Mouse (Mus musculus): ENCODE measurements at regions not wholly inside any gene's neighbourhood (a gene's known extent, or its start where the extent isn't known, plus 50 kb on each side); places are given as distances from the start of the nearest gene placed in this dataset.
"Not testable (repeated sequence)": the region's sequence is repeated elsewhere in the genome, so short reads cannot be mapped to it uniquely, and the experiment has no call there.

DNA sequence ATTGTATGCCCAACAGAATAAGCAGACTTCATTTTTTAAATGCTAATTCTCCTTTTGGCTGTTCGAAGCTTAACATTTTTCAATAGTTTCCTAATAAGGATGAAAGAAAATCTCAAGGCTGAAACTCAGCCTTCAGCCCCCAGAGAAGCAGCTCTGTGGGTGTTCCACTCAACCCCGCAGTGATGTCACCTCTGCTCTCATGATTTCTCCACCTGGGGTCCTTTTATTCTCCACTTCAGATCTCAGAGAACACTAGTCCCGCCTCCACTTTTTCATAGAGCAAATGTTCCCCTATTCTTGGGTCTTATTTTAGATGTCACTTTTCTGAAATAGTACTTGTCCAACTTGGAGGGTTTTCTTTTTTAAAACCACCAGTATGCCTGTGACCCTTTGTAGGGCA lies 567.3 kb downstream of the Cntn3 start:
- no peak for DNase-seq (ENCODE audit: low spot score in 2 of 2)

DNA sequence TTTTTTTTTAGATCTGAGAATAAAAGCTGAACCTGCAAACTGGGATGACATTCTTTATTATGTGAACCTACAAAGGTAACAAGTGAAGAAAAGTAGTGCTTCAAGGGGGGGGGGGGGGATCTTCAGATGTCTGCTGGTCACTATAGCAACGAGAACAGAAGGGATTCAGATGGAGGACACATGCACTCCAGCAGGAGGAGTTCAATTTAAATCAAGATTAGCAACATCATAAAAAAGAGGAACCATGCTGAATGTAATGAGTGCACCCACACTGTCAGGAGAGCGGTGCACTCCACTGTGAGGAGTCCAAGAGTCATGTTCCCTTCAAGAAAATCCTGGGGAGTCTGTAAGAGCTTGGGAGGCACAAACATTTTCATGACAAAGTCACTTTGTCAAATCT lies 574.7 kb downstream of the Cntn3 start:
- peak in 1 of 2 experiments; percentile 18 for DNase-seq (ENCODE audit: low spot score in 2 of 2)

DNA sequence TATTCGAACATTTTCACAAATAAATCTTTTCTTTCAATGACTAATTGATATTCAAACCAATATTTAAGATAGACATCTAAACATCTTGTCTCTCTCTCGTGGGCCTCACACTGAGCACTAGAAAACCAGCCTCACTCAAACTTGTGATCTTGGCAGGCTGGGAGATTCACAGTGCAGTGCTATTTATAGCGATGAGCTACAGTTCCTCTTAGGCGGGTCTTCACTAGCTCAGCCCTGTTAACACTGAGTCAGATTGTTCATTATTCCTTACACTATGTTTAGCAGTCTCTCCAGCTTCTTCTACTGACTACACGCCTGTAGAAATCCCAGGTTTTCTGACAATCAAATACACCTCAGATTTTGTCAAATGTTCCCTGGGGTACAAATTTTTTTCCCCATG lies 575.3 kb downstream of the Cntn3 start:
- DNase-seq (ENCODE audit: low spot score in 2 of 2): no peak

DNA sequence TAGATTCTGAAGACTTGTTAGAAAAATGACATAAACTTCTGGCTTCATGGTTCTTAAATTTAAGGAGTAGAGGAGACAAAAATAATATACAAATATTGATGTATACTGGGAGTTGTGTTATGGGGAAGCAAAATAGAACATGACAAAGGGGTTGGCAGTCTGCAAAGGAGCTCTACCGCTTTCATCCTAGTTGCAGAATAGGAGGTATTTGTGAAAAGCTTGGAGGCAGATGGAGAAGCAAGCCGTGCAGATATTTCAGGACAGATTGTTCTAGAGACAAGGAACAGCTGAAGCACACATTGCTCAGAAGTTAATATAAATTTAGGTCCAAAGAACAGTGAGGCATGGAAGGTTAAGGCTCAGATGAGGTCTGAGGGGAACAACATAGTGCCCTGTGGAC lies 580.1 kb downstream of the Cntn3 start:
- DNase-seq (ENCODE audit: low spot score in 2 of 2): peak; percentile 14 to 33

DNA sequence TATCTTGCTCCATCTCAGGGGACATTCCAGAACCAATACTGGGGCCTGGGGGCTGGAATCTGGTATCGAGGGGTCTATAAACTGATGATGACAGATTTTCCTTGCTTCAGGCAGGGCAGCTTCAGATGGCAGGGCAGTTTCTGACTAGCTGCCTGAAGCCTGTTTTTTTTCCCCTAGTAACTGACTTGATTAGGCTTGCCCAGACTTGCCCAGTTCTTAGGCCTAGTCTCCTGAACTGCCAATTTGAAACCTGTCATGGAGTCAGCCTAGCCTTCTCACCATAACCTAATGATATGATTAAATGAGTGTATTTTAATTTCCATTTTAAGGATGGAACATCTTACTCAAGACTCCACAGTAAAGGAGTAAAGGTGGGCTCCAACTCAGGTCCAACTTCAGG lies 591.2 kb downstream of the Cntn3 start:
- DNase-seq (ENCODE audit: low spot score in 2 of 2): no peak

DNA sequence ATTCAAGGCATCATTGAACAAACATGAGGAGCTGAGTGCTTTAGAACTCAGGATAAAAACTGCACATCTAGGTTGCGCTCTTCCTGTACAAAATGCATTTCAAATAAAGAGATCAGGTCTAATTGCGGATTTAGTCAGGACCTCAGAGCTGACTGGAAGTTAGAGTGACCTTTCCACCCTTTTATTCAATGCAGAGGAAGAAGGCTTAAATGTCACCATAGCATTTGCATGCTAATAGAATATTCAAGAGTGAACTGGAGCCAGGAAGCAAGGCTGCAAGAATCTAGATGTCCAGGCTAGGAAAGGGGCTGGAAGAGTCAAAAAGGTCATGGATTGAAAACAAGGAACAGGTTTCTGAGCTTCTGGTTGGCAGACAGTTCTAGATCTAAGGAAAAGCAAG lies 593.7 kb downstream of the Cntn3 start:
- DNase-seq (ENCODE audit: low spot score in 2 of 2): no peak

DNA sequence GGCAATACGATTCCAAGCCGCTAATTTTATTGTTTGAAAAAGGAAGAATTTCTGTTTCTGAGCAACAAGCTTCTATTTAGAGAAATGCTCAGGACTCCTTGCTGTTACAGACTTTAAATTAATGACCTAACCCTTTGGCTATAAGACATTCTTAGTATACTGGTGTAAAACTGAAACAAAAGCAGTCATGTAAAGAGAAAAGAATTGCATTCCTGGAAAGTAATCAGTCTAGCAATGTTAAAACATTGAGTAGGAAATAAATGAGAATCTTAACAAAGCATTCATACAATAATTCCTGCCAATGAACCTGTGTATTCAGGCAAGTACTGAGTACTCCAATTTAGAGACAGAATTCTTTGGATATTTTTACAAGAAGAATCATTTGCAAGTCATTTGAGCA lies 587.2 kb upstream of the Pdzrn3 start:
- DNase-seq (ENCODE audit: low spot score in 2 of 2): no peak

DNA sequence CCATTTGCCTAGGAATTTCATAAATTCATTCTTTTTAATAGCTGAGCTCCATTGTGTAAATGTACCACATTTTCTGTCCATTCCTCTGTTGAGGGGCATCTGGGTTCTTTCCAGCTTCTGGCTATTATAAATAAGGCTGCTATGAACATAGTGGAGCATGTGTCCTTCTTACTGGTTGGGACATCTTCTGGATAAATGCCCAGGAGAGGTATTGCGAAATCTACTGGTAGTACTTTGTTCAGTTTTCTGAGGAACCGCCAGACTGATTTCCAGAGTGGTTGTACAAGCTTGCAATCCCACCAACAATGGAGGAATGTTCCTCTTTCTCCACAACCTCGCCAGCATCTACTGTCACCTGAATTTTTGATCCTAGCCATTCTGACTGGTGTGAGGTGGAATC lies 583.8 kb upstream of the Pdzrn3 start:
- not testable (repeated sequence) for DNase-seq (ENCODE audit: low spot score in 2 of 2)

DNA sequence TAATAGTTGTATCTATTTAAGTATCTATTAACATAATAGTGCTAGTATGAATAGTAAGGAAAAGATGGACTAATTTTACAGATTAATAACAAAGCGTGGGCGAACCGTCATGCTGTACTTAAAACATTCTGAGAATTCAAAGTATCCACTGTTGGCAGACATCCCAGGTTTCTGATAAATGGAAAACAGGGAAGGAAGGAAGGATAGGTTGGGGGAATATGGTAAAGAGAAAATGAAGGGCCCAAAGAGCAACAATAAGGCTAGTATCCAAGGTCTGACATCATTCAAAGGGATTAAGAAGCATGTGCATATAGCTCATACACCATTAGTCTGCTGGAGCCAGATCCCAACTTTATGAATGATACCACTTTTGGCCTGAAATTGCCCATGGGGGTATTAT lies 572.0 kb upstream of the Pdzrn3 start:
- DNase-seq (ENCODE audit: low spot score in 2 of 2): no peak

DNA sequence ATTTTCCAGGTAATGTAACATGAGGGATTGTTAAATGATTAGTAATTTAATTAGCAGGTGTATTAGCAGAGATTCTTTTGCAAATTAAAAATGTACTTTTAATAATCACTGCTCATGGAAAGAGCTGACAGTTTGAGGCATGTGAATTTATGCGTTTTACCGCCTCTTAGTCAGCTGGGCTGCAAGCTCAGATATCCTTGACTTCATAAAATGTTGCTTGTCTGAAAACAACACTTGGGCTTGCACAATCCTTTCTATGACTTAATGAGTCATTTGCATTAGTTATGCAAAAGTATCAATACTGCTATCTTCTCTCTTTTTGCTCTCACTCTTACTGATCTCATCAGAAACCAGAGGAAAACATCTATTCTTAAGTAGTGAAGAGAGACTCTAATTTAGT lies 571.3 kb upstream of the Pdzrn3 start:
- no peak for DNase-seq (ENCODE audit: low spot score in 2 of 2)

DNA sequence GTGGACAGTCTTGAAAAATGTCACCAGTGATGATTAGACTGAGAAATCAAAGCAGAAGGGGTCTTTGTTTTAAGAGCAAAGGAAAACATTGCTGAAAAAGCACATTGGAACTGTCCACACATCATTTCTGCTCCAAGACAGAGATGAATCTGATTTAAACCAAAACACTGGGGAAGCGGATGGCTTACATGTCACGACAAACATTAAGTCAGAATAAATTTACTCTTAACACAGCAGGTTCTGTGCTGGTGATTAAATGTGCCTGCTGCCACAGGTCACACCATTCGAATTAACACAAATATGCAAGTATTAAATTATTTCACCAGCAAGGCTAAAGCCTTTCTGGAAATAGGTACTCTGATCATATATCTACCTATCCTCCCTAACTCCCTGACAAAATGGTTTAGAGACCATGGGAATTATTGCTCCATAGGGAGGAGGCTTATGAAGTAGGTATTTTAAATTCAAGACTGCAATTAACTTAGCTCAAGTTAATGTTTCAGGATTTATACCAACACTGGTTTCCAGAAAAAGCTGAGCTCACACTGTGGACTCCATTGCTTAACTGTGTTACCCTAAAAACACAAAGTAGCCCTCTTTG lies 562.7 kb upstream of the Pdzrn3 start:
- no peak for DNase-seq (ENCODE audit: low spot score in 2 of 2)

DNA sequence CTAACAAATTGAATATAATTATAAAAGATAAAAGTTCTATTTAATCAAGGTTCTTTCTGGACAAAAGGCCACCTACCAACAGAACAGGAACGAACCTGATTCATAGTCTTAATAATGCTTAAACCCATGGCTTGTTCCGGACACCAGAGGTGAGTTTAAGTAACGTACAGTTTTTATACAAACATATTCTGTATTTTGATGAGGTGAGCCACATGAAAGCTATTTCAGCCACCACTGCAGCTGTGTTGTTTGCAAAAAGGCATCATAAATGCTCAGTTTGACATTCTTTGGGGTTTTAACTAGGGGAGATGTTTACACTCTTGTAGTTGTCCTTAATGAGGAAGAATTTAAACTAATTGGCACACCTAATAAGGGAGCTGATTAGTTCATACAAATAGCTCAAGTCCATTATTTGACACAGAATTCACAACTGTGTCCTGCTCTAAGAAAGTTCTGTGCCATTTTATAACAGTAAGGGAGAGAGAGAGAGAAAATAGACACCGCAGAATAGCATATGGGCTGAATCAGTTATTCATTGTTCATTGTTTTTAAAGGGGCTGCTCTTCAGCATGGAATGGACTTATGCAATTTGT lies 560.8 kb upstream of the Pdzrn3 start:
- DNase-seq (ENCODE audit: low spot score in 2 of 2): no peak

DNA sequence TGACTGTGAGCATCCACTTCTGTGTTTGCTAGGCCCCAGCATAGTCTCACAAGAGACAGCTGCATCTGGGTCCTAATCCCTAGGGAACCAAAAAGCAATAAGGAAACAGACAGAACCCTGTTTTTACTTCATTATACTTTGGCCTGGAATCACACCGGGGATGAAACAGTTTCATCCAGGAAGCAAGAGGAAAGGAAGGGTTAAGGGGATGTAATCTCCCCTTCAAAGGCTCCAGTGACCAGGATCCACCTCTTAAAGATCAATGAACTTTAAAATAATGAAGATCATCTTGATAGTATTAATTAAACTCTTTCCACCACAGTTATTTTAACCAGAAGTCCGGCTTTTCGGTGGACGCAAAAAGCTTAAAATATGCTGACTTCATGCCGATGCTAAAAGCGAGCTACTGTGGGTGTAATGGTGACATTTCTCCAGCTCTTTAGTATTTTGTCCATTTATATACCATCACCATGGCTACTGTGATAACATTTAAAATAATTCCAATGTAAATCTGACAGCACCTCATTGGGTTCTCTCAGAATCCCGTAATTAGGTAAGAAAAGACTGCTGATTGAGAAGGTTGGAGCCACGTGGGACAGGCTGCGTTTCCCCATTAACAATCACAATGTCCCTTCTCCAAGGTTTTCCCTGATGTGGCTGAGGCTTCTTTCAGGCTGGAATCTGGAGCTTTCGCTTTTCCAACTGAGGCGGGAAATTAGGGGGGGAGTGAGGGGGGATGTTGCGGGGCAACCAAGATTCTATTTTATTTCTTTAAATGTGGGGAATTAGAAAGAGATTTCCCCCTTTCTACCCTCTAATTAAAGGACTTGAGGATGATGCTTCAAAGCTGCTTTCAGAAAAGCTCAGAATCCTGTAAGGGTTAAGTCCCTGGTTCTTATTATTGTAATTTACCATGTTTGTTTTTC lies 560.0 kb upstream of the Pdzrn3 start:
- peak in 1 of 2 experiments; percentile 13 for DNase-seq (ENCODE audit: low spot score in 2 of 2)

DNA sequence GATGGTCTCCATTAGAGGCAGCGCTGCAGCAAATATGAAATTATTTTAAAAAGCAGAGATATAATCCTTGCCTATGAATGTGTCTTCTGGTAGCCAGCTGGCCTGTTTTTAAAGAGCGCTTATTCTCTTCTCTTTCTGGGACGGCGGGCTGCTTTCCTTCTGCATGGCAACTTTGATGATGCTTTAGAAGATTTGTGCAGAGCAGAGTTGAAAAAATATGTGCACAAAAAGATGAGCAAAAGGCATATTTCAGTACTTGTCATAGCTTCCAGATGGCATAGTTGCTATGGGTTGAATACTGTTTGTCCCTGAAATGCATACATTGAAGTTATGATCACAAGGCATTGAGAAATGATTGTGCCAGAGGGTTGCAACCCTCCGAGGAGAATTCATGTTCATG lies 554.1 kb upstream of the Pdzrn3 start:
- no peak for DNase-seq (ENCODE audit: low spot score in 2 of 2)

DNA sequence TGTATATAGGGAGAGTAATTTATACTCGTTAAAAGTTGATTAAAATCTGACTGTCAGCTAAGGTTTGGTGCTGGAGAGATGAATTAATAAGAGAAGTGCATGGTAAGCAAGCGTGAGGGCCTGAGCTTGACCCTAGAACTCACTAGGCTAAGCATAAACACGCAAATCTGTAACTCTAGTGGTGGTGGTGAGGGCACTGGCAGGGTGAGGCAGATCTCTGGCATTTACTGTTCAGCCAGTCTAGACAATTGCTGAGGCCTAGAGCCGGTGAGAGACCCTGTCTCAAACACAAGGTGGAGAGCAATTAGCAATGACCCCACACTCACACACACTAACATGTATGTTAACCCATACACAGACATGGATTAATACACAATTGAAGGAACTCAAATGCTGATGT lies 544.0 kb upstream of the Pdzrn3 start:
- no peak for DNase-seq (ENCODE audit: low spot score in 2 of 2)

DNA sequence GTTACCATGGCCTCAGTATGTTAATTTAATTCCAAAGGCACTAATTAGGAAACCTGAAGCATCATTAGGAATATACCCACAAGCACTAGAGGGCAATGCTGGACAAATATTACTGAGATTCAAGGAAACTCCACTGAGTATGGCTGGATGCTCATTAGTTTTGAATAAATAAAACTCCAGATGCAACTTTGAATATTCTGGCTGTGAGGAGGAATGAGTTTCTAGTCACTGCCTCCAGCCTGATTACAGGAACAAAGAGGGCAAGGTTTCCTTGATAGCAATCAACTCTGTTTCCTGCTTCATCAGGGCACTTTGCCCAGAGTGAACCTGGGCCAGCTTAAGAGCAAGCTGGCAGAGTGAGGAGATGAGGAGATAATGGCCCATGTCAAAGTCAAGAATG lies 543.5 kb upstream of the Pdzrn3 start:
- DNase-seq (ENCODE audit: low spot score in 2 of 2): no peak

DNA sequence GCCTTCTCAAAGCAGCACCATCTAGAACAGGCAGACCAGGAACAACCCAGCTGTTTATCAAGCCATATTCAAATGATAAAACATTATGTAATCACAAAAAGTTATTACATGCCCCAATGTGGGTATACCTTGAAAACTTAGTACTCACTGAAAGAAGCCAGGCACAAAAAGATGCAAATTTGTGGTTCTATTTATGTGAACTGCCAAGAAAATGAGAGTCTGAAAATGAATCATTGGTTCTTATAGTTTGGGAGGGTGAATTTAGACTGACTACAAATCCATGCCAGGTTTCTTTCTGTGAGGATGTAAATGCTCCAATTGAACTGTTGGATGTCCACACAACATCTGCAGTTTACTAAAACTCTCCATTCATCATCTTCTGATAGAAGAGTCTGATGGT lies 541.2 kb upstream of the Pdzrn3 start:
- no peak for DNase-seq (ENCODE audit: low spot score in 2 of 2)

DNA sequence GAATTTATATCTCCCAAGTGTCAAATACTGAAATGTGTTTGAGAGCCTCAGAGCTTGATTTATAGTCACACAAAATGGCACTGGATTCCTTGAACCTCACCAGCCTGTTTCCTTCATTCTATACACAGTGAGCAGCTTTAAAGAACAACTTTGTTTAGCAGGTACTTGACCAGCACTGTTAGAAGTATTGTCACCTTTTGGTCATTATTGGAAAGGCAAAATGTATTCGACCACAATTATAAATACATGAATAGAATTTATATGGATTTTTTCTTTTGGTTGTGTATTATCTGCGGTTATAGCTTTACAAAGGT lies 527.3 kb upstream of the Pdzrn3 start:
- no peak for DNase-seq (ENCODE audit: low spot score in 2 of 2)

DNA sequence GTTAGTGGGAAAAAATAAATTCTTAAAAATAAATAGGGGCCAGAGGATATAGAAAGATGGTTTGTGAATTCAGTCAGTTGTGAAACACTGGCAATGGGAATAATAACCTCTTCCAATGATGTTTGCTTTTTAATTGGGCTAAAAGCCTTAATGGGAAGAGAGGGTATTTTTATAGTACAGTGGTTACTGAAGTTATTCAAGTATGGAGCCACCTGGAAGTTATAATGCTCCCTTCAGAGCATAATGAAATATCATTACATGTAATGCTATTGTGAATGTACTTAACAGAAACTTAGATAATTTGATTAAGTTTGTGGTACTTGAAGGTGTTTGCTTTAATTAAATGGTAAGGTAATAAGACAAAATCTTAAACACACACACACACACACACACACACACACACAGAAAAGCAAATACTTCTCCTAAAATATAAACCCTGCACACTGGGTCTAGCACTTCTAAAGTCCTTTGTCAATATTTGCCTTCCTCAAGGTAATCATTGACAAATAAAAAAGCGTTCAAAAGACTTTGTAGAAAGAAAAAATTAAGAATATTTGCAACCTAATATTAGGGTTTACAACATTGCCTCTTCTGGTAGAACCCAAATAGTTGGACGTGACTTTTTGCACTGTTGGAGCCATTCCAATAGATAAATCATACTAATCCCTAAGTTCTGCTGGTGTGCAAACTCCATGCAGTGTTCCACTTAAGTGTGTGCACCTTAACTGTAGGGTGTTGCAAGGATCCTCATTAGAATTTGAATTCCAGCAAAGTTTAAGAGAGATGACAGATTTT lies 526.7 kb upstream of the Pdzrn3 start:
- DNase-seq (ENCODE audit: low spot score in 2 of 2): no peak

DNA sequence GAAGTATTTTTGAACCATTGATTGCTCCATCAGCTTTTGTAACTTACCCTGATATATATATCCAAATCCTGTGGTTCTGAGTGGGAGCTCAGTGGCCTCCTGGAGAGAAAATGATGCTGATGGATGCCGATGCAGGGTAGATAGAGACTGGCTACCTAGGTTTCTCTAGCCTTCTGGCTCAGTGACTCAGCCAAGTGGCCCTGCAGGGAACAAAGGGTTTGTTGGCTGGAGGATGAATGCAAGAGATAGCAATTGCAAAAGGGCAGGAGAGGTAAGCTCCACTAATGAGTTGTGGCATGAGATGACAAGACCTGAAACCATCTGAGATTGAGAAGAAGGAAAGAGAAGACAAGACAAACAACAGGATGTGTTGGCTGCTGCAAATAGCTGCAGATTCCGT lies 524.6 kb upstream of the Pdzrn3 start:
- DNase-seq (ENCODE audit: low spot score in 2 of 2): no peak

DNA sequence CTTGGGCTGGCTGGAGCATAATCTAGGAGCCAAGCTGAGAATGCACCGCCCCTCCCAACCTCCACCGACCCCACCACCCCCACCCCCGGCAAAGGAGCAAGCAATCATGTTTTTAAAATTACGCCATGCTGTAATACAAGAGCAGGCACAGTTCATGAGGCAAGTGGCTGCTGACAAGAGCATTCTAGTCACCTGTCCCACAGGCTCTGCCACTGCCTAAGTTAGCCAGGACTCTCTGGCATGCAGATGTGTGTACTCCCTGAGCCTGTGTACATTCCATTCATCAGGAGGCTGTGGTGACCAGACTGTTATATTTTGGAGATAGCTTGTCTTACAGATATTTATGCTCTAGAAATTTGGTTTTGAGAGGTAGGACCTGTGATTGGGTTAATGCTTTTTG lies 520.8 kb upstream of the Pdzrn3 start:
- no peak for DNase-seq (ENCODE audit: low spot score in 2 of 2)

DNA sequence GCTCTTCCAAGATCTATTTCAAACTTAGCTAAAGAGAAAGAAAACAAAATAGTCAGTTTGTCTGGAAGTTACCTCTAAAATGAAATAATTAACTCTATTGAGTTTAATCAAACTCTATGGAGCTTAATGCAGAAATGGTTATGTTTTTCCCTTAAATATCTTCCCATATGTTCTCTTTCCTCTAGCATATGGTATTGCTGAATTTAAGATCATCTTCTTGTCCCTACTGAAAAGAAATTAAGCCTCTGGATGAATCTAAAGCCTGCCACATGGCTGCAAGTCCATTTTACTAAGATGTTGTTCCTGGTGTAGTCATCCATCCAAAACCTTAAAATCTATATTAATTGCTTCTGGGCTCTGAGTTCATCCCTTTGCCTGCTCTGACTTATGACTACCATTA lies 513.0 kb upstream of the Pdzrn3 start:
- DNase-seq (ENCODE audit: low spot score in 2 of 2): no peak
